Mouse (Mus musculus) kidney, adult 2 months (tissue): ENCODE data around the gene Arfgef2. TPM values are rescaled to one million over a fixed set of nuclear protein-coding genes. Genes with fewer than 3 reads are reported as not detected.
A peak's percentile ranks its signal among the peaks of the same experiment; 100 is the strongest.

ENCODE experiments used
- DNase-seq: peaks from one replicate; pipeline ENCODE4 v3.0.0; 2021
- H3K27ac ChIP-seq: fragments of 200-500 bp; 2 replicates; pipeline ENCODE4 v1.5.1; 2012; ENCODE audit warnings: low read depth, low read length, control low read depth, inconsistent platforms; ENCODE audit not compliant: insufficient read depth
- H3K27me3 ChIP-seq: fragments of 200-500 bp; replicated peaks from 2 replicates; pipeline ENCODE4 v1.6.1; 2012; ENCODE audit warnings: mild to moderate bottlenecking, moderate library complexity, low read length, inconsistent platforms; ENCODE audit not compliant: control insufficient read depth, insufficient read depth
- H3K36me3 ChIP-seq: fragments of 200-500 bp; 2 replicates; pipeline ENCODE4 v1.6.1; 2012; ENCODE audit warnings: mild to moderate bottlenecking, moderate library complexity, low read length, inconsistent platforms; ENCODE audit not compliant: control insufficient read depth, insufficient read depth
- H3K4me1 ChIP-seq: fragments of 200-500 bp; 2 replicates; pipeline ENCODE4 v1.6.1; 2011; ENCODE audit warnings: low read length; ENCODE audit not compliant: control insufficient read depth, insufficient read depth
- H3K4me3 ChIP-seq: fragments of 200-500 bp; 2 replicates; pipeline ENCODE4 v1.5.1; 2011; ENCODE audit warnings: mild to moderate bottlenecking, low read depth, low read length, control low read depth; ENCODE audit not compliant: insufficient read depth
- CTCF ChIP-seq: fragments of 200-500 bp; conservative IDR thresholded peaks from 2 replicates; pipeline ENCODE4 v1.5.1; 2011; ENCODE audit warnings: low read depth, mild to moderate bottlenecking, control low read depth, low read length, moderate library complexity, mixed read lengths; ENCODE audit not compliant: insufficient read depth, insufficient read length
- POLR2A ChIP-seq: fragments of 200-500 bp; IDR thresholded peaks from one replicate; pipeline ENCODE4 v1.6.1; 2011; ENCODE audit warnings: low read depth, low read length, control low read depth
- WGBS: fragments of 180-500 bp; shearing (Covaris S2); methylation state at CpG from one replicate; pipeline ENCODE4 v1.1.7; 2018; 5-methylcytosine and 5-hydroxymethylcytosine counted together
- polyA plus RNA-seq: library from polyadenylated mRNA; depleted of rRNA; stranded (reverse); fragments of >200 nt; gene quantifications from 2 replicates; pipeline ENCODE4 v1.2.3, GENCODE M21; 2012

The Arfgef2 gene
- polyA plus RNA-seq, 1 experiment = 17.9 TPM

- Histone ChIP-seq H3K27ac (no peak overlapping the region), H3K4me3 (no peak overlapping the region), H3K36me3 (peaks cover 7% of the 10 kb centered on the region), H3K27me3 (no peaks in the 10 kb centered on the region), H3K4me1 (no peaks in the 10 kb centered on the region)
- TF ChIP-seq POLR2A = no peak
- no peak for TF ChIP-seq CTCF
- no peak for DNase-seq
- WGBS = 82% methylated on average over 7 of the region's 7 CpGs
These were observed 53.8 kb downstream of the Arfgef2 start for GRCm38 (mm10) chr2:166859214-166859613.

GRCm38 (mm10) chr2:166862505-166862904 is 57.1 kb downstream of the Arfgef2 start:
- no peak overlapping the region for H3K27ac ChIP-seq
- no peak for DNase-seq
- no peak overlapping the region for H3K4me3 ChIP-seq
- no peak for TF ChIP-seq CTCF
- TF ChIP-seq POLR2A = no peak
- no peaks in the 10 kb centered on the region for H3K4me1 ChIP-seq
- peaks cover 11% of the 10 kb centered on the region for H3K36me3 ChIP-seq
- no peaks in the 10 kb centered on the region for H3K27me3 ChIP-seq
- 68% methylated on average over 3 of the region's 3 CpGs for WGBS

GRCm38 (mm10) chr2:166865476-166865875 is 60.1 kb downstream of the Arfgef2 start:
- WGBS = 87% methylated on average over 10 of the region's 10 CpGs
- no peak for DNase-seq
- Histone ChIP-seq H3K27ac (no peak overlapping the region), H3K4me3 (no peak overlapping the region), H3K36me3 (peaks cover 11% of the 10 kb centered on the region), H3K4me1 (peaks cover 4% of the 10 kb centered on the region; the same call in 1 of the 2 replicates), H3K27me3 (no peaks in the 10 kb centered on the region)
- TF ChIP-seq CTCF (no peak), POLR2A (no peak)

- peaks cover 9% of the 10 kb centered on the region; the same call in 1 of the 2 replicates for H3K4me1 ChIP-seq
- TF ChIP-seq CTCF (no peak), POLR2A (no peak)
- 32% methylated on average over 20 of the region's 20 CpGs for WGBS
- H3K36me3 ChIP-seq = peaks cover 3% of the 10 kb centered on the region
- no peaks in the 10 kb centered on the region for H3K27me3 ChIP-seq
- DNase-seq = peak; percentile 81
- H3K4me3 ChIP-seq = no peak overlapping the region
- peak overlapping the region; percentile 48; the same call in 1 of the 2 replicates for H3K27ac ChIP-seq
These were observed 65.0 kb downstream of the Arfgef2 start for GRCm38 (mm10) chr2:166870271-166870865.

- H3K36me3 ChIP-seq = no peaks in the 10 kb centered on the region; the same call in none of the 2 replicates
- no peak for TF ChIP-seq POLR2A
- no peak for TF ChIP-seq CTCF
- WGBS = 78% methylated on average over 10 of the region's 10 CpGs
- no peak overlapping the region for H3K27ac ChIP-seq
- DNase-seq = no peak
- peaks cover 9% of the 10 kb centered on the region; the same call in 1 of the 2 replicates for H3K4me1 ChIP-seq
- H3K4me3 ChIP-seq = no peak overlapping the region
- H3K27me3 ChIP-seq = no peaks in the 10 kb centered on the region
These were observed 65.5 kb downstream of the Arfgef2 start for GRCm38 (mm10) chr2:166870899-166871298.

- H3K4me1 ChIP-seq = peaks cover 9% of the 10 kb centered on the region; the same call in 1 of the 2 replicates
- H3K4me3 ChIP-seq = no peak overlapping the region
- 79% methylated on average over 10 of the region's 10 CpGs for WGBS
- DNase-seq = no peak
- no peak overlapping the region for H3K27ac ChIP-seq
- no peaks in the 10 kb centered on the region for H3K27me3 ChIP-seq
- H3K36me3 ChIP-seq = peaks cover 5% of the 10 kb centered on the region
- TF ChIP-seq CTCF (no peak), POLR2A (no peak)
These were observed 69.4 kb downstream of the Arfgef2 start for GRCm38 (mm10) chr2:166874675-166875280.

GRCm38 (mm10) chr2:166875561-166875960 is 70.2 kb downstream of the Arfgef2 start:
- no peak for TF ChIP-seq CTCF
- no peak for TF ChIP-seq POLR2A
- Histone ChIP-seq H3K4me3 (no peak overlapping the region), H3K27ac (no peak overlapping the region), H3K4me1 (peaks cover 4% of the 10 kb centered on the region; the same call in 1 of the 2 replicates), H3K36me3 (peaks cover 5% of the 10 kb centered on the region), H3K27me3 (no peaks in the 10 kb centered on the region)
- DNase-seq = no peak
- WGBS = 85% methylated on average over 6 of the region's 6 CpGs
